Mouse (Mus musculus) heart, postnatal 36 days (tissue): Measurements from ENCODE around the gene Clba1. TPM values are rescaled to one million over a fixed set of nuclear protein-coding genes. Genes with fewer than 3 reads are reported as not detected.

ENCODE experiments used
- total RNA-seq, 2 experiments: library from RNA; stranded (reverse); gene quantifications; 2 replicates each; pipeline ENCODE4 v1.2.3; 2021

The Clba1 gene
- total RNA-seq, 2 experiments from 2014 or later = 1.6 to 2.9 TPM

Other genes starting within 250 kb of the Clba1 start
- 10 to 100 TPM; 16.6 to 23.9 TPM for gene Inf2, start 220.2 kb upstream of the Clba1 start, total RNA-seq
- 100 to 1,000 TPM; 162 to 165 TPM for gene Adssl1, start 188.9 kb upstream of the Clba1 start, total RNA-seq
- gene Siva1, start 164.3 kb upstream of the Clba1 start, total RNA-seq = 10 to 100 TPM; 29.4 to 31.0 TPM
- 100 to 1,000 TPM; 184 to 212 TPM for gene Akt1, start 134.1 kb upstream of the Clba1 start, total RNA-seq
- gene Zbtb42, start 130.1 kb upstream of the Clba1 start, total RNA-seq = 1 to 10 TPM; 4.7 to 5.7 TPM
- 10 to 100 TPM in 1 of 2 experiments, 1 to 10 TPM in 1; 9.2 to 11.3 TPM for gene Cep170b, start 88.5 kb upstream of the Clba1 start, total RNA-seq
- gene Pld4, start 48.3 kb upstream of the Clba1 start, total RNA-seq = 1 to 10 TPM; 6.1 to 8.9 TPM
- 10 to 100 TPM; 14.1 to 20.2 TPM for gene Ahnak2, start 6.3 kb upstream of the Clba1 start, total RNA-seq
- gene Cdca4, start 20.5 kb downstream of the Clba1 start, total RNA-seq = 1 to 10 TPM; 6.1 to 6.6 TPM
- gene Gpr132, start 59.3 kb downstream of the Clba1 start, total RNA-seq = under 1 TPM; 0.19 TPM
- 10 to 100 TPM; 24.4 to 28.4 TPM for gene Jag2, start 120.8 kb downstream of the Clba1 start, total RNA-seq
- 10 to 100 TPM in 1 of 2 experiments, 1 to 10 TPM in 1; 5.6 to 10.6 TPM for gene Nudt14, start 133.2 kb downstream of the Clba1 start, total RNA-seq
- 10 to 100 TPM; 24.3 to 24.7 TPM for gene Btbd6, start 167.5 kb downstream of the Clba1 start, total RNA-seq
- 10 to 100 TPM; 24.5 to 25.3 TPM for gene Brf1, start 191.8 kb downstream of the Clba1 start, total RNA-seq
- gene Pacs2, start 205.6 kb downstream of the Clba1 start, total RNA-seq = 10 to 100 TPM; 32.5 to 38.9 TPM